Mouse (Mus musculus) embryonic fibroblast, embryonic 13.5 days (primary cell): Measurements from ENCODE around the gene Amacr.

Experiments
- CTCF ChIP-seq: IDR thresholded peaks from 2 replicates; pipeline ENCODE4 v1.5.1; 2011; ENCODE audit warnings: mild to moderate bottlenecking, control low read depth, low read length, moderate library complexity, borderline replicate concordance; ENCODE audit not compliant: insufficient read depth
- POLR2A ChIP-seq: IDR thresholded peaks from 2 replicates; pipeline ENCODE4 v1.6.1; 2011; ENCODE audit warnings: low read depth, mild to moderate bottlenecking, control low read depth, low read length, moderate library complexity

- TF ChIP-seq POLR2A (no peak), CTCF (no peak)
Observed at GRCm38 (mm10) chr15:10947852-10948251, 33.7 kb upstream of the Amacr start.
